Mouse (Mus musculus) left cerebral cortex, adult 2 months (tissue): Measurements from ENCODE around the gene Ypel2. TPM values are rescaled to one million over a fixed set of nuclear protein-coding genes. Genes with fewer than 3 reads are reported as not detected.

Experiments
- DNase-seq, 2 experiments: peaks; one replicate each; pipeline ENCODE4 v3.0.0; 2021 to 2022; ENCODE audit warnings: low spot score in 2 of 2, mixed read lengths in 1 of 2; ENCODE audit errors: extremely low spot score in 1 of 2
- H3K27ac ChIP-seq: fragments of 200-600 bp; 2 replicates; pipeline ENCODE4 v1.8.1; 2022
- H3K4me3 ChIP-seq: fragments of 200-600 bp; 2 replicates; pipeline ENCODE4 v1.8.1; 2022
- CTCF ChIP-seq: fragments of 200-600 bp; IDR thresholded peaks from 2 replicates; pipeline ENCODE4 v1.8.1; 2022; ENCODE audit warnings: antibody characterized with exemption, mild to moderate bottlenecking, moderate library complexity
- intact Hi-C: fragments of 180-260 bp; cut with DNase I; formaldehyde crosslinking; loops from one replicate; pipeline ENCODE4 v1.15.1; 2025
- total RNA-seq, 2 experiments: library from RNA; stranded (reverse); gene quantifications; 2 replicates each; pipeline ENCODE4 v1.2.3; 2021

Ypel2 gene
- total RNA-seq, 2 experiments from 2014 or later: 42.8 to 45.5 TPM

DNA sequence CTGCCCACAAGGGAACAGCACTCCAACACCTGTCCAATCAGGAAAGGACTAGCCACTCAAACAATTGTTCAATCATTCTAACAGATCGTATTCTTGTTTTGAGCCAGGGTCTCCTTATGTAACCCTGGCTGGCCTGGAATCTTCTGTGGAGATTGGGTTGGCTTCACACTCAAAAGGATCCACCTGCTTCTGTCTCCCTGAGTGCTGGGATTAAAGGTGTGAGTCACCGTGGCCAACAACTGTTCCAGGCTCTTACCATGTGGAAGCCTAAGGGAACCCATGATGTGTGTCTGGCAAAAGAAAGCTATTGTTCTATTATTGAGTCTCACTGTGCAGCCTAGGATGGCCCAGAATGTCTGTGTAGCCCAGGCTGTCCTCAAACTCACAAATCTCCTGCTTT lies 71.5 kb downstream of the Ypel2 start:
- Histone ChIP-seq H3K4me3 (no peak overlapping the region), H3K27ac (no peak overlapping the region)
- intact Hi-C loops: no loop called here
- no peak for DNase-seq
- no peak for TF ChIP-seq CTCF

- TF ChIP-seq CTCF: no peak
- H3K4me3 ChIP-seq: no peak overlapping the region
- DNase-seq: no peak
- intact Hi-C loops: no loop called here
- H3K27ac ChIP-seq: no peak overlapping the region
These were observed 72.2 kb downstream of the Ypel2 start for GRCm38 (mm10) chr11:86921335-86921734.

- no peak overlapping the region for H3K4me3 ChIP-seq
- TF ChIP-seq CTCF: no peak
- H3K27ac ChIP-seq: peak overlapping the region; percentile 71
- intact Hi-C loops: no loop called here
- DNase-seq: peak; percentile 31 to 41
These were observed 73.1 kb downstream of the Ypel2 start for GRCm38 (mm10) chr11:86920111-86921080.

DNA sequence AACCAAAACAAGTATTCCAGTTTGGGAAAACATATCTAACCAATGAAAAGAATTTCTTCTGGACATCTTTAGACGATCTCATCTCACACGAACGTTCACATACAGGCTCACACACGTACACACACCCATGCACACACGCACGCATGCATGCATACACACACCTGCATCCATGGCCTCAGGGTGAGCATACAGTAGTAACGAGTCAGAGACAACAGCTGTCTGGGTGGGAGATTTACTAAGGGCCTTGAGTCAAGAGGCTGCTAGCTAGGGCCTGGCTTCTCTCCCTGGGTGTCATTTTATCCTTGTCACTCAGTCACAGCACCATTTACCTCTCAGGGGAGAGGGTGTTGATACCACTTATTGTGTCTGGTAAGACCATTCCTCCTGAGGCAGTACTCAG lies 74.0 kb downstream of the Ypel2 start:
- TF ChIP-seq CTCF: no peak
- Histone ChIP-seq H3K27ac (no peak overlapping the region), H3K4me3 (no peak overlapping the region)
- no peak for DNase-seq
- intact Hi-C loops: loop anchor here (5.0 kb wide), 2 partner anchors 38 to 67 kb away; no protein-coding TSS in a partner anchor

GRCm38 (mm10) chr11:86917536-86917935 lies 76.0 kb downstream of the Ypel2 start:
- Histone ChIP-seq H3K4me3 (no peak overlapping the region), H3K27ac (peak overlapping the region; percentile 85)
- intact Hi-C loops: loop anchor here (5.0 kb wide), 2 partner anchors 40 to 65 kb away; no protein-coding TSS in a partner anchor
- TF ChIP-seq CTCF: no peak
- DNase-seq: no peak

GRCm38 (mm10) chr11:86916596-86917249 lies 76.8 kb downstream of the Ypel2 start:
- H3K27ac ChIP-seq: peak overlapping the region; percentile 85
- intact Hi-C loops: loop anchor here (5.0 kb wide), 2 partner anchors 41 to 64 kb away; no protein-coding TSS in a partner anchor

DNA sequence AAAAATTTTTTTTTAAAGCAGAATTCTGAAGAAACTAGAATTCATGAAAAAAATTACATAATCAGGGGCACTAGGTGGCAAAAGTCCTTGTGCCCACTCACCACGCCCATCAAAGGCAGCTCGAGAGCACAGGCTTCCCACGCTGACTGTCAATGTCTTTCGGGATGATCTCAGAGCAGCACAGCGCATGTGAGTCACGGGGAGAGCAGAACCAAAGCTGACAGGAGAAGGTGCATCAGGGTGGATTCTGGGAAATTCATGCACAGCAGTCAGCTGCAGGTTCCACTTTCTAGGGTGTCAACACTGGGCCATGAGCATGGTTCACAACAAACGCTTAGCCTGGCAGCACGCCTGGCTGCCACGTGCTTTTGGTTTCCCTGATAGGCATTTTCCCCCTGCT lies 79.2 kb downstream of the Ypel2 start:
- no peak overlapping the region for H3K4me3 ChIP-seq
- intact Hi-C loops: loop anchor here (1.0 kb wide), 1 partner anchor 30 kb away; no protein-coding TSS in a partner anchor
- DNase-seq: peak; percentile 57 to 63
- H3K27ac ChIP-seq: peak overlapping the region; percentile 67
- no peak for TF ChIP-seq CTCF

More at GRCm38 (mm10) chr11:86916596-86917249, 76.8 kb downstream of the Ypel2 start:
- TF ChIP-seq CTCF: no peak
- DNase-seq: peak in 1 of 2 experiments; percentile 24
- no peak overlapping the region for H3K4me3 ChIP-seq

DNA sequence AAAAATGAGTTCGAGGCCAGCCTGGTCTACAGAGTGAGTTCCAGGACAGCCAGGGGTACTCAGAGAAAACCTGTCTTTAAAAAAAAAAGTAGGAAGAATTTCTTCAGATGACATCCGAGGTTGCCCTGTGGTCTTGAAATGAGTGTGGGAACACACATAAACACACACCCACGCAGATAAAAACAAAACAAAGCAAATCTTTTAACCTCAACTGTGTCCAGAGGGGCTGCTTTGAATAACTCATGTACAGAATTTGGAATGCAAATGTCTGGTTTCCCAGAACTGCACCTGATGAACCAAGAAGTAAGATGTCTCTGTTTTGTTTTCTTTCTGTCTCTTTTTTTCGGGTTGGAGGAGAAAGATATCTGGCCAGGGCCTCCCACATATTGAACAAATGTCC lies 83.3 kb downstream of the Ypel2 start:
- DNase-seq: no peak
- intact Hi-C loops: no loop called here
- TF ChIP-seq CTCF: no peak
- H3K4me3 ChIP-seq: no peak overlapping the region
- H3K27ac ChIP-seq: no peak overlapping the region

- no peak overlapping the region for H3K27ac ChIP-seq
- DNase-seq: no peak
- intact Hi-C loops: no loop called here
- no peak overlapping the region for H3K4me3 ChIP-seq
- no peak for TF ChIP-seq CTCF
These were observed 84.5 kb downstream of the Ypel2 start for GRCm38 (mm10) chr11:86909028-86909427.

- intact Hi-C loops: no loop called here
- TF ChIP-seq CTCF: no peak
These were observed 85.5 kb downstream of the Ypel2 start for GRCm38 (mm10) chr11:86907889-86908590.

GRCm38 (mm10) chr11:86906767-86907662 lies 86.5 kb downstream of the Ypel2 start:
- Histone ChIP-seq H3K4me3 (no peak overlapping the region), H3K27ac (no peak overlapping the region)
- intact Hi-C loops: no loop called here
- DNase-seq: no peak
- TF ChIP-seq CTCF: no peak

More at GRCm38 (mm10) chr11:86907889-86908590, 85.5 kb downstream of the Ypel2 start:
- DNase-seq: no peak
- no peak overlapping the region for H3K27ac ChIP-seq
- no peak overlapping the region for H3K4me3 ChIP-seq
